Mouse (Mus musculus) T-helper 17 cell (primary cell): ENCODE measurements at regions not wholly inside any gene's neighbourhood (a gene's known extent, or its start where the extent isn't known, plus 50 kb on each side); places are given as distances from the start of the nearest gene placed in this dataset.
"Not testable (repeated sequence)": the region's sequence is repeated elsewhere in the genome, so short reads cannot be mapped to it uniquely, and the experiment has no call there.

Source experiments
- in situ Hi-C, 2 experiments: fragments of 300-600 bp; cut with MboI, MseI; formaldehyde crosslinking; loops; 1 replicate in 1 of 2; 2 replicates in 1 of 2; pipeline ENCODE4 v1.15.1; 2025; ENCODE audit warnings: high pct_unique_total_duplicates in 2 of 2

DNA sequence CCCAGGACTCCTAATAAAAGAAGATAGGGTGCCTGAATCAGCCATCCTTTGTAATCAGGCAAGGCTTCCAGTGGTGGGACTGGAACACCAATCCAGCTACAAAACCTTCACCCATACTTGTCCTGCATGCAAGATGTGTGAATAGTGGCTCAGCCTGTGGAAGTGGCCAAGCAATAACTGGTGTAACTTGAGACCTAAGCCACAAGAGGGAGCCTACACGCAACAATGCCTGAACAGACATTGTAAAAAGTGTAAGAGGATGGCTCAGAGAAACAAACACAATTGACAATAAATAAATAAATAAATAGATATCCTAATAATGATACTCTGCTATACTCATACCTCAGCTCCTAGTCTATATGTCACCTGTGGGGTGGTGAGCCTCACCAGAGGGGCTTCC lies 781.5 kb upstream of the Cdh20 start:
- in situ Hi-C loops, result no loop called here

DNA sequence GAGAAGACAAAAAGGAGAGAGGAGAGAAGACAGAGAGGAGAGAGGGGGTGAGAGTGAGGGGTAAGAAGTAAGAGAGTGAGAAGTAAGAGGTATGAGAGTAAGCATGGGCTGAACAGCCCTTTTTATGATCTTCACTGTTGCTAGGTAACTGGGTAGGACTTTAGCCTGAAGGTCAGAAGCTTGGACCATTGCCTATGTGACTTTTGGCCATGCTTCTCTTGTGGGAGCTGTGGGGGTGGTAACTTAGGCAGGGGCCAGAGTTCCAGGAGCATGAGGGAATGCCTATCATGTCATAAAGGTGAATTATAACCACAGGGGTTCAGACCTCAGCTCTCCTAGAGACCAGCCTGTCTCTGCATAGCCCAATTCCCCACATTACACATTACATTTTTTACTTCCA lies 765.4 kb upstream of the Cdh20 start:
- in situ Hi-C loops, result not testable (repeated sequence)

DNA sequence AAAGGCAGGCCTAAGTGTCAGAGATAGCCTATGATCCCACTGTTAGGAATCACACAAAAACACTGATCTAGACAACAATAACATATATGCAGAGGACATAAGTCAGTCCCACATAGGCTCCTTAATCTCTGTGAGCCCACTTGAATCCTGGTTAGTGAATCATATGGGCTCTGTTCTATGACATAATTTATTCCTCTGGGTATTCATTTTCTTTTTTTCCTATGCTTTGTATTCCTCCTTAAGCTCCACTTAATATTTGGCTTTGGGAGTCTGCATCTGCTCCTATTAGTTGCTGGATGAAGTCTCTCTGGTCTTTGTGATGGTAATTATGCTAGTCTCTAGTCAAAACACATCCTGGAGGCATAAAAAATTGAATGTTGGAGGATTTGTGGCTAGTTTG lies 738.7 kb upstream of the Cdh20 start:
- in situ Hi-C loops, result loop anchor here in 1 of 2 experiments (5.0 kb wide), 1 partner anchor 1582 kb away; no protein-coding TSS in a partner anchor

DNA sequence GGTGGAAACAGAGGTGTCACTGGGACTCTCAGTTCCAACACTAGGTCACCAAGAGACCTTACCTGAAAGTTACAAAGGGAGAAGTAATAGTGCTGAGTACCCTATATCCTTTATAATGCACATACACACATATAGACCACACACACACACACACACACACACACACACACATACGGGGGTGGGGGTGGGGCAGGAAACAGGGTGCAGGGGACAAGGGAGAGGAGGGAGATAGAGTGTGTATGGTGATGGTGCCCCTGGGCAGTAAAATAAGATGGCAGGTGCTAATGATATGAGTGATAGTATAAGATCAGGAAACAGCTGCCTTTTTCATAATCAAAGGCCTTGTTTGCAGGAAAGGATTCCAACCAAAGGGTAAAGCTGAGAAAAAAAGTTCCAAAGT lies 719.9 kb upstream of the Cdh20 start:
- in situ Hi-C loops, result no loop called here

DNA sequence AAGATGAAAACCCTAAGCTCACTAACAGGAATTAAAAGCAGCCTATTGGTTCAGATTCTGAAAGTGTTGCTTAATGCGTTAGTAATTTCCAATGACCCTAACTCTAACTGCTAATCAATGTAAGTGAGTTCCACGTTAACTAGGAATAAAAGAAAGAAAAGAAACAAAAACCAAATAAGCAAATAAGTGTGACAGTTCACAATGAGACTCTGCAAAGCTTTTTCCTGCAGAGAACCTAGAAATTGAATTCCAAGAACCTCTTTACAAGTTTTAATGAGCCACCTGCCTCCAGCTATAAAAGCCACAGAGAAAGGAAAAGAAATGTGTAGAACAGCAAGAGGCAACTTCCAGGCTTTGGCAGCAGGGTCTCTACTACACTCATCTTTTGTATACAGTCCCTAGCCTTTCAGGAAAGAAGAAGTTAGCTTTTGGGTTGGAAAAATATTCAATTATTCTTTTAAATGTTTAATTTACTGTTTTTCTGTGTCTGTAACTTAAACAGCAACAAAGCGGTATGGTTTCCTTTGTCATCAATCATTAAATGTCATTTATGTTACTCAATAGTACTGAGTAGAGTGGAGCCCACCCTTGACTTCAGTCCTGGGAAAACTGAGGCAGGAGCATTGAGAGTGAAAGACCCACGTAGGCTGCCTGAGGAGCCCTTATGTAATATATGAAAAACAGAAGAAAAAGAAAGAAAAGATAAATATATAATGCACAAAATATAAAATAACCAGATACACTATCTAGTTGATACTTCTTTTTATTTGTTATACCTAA lies 719.0 kb upstream of the Cdh20 start:
- in situ Hi-C loops, result no loop called here
